Mouse (Mus musculus) liver, embryonic 13.5 days (tissue): ENCODE data around the gene Cog8. TPM values are rescaled to one million over a fixed set of nuclear protein-coding genes. Genes with fewer than 3 reads are reported as not detected.
A peak's percentile ranks its signal among the peaks of the same experiment; 100 is the strongest.
"Not testable (repeated sequence)": the region's sequence is repeated elsewhere in the genome, so short reads cannot be mapped to it uniquely, and the experiment has no call there.

Experiments used
- ATAC-seq: fragments of 200-750 bp; cut with Nextera tagmentation; 2 replicates; pipeline ENCODE4 v1.8.0; 2017; ENCODE audit warnings: low read depth, mild to moderate bottlenecking, moderate number of reproducible peaks, moderate library complexity
- DNase-seq: peaks from one replicate; pipeline ENCODE4 v3.0.0; 2022
- H3K27ac ChIP-seq: fragments of 300-500 bp; sonication (generic); 2 replicates; pipeline ENCODE4 v1.5.1; 2015; ENCODE audit warnings: moderate library complexity, mild to moderate bottlenecking, inconsistent platforms
- H3K27me3 ChIP-seq: fragments of 300-500 bp; sonication (generic); 2 replicates; pipeline ENCODE4 v1.6.1; 2015; ENCODE audit warnings: mild to moderate bottlenecking, inconsistent platforms
- H3K36me3 ChIP-seq: fragments of 300-500 bp; sonication (generic); 2 replicates; pipeline ENCODE4 v1.6.1; 2015; ENCODE audit warnings: mild to moderate bottlenecking, inconsistent platforms
- H3K4me1 ChIP-seq: fragments of 300-500 bp; sonication (generic); replicated peaks from 2 replicates; pipeline ENCODE4 v1.6.1; 2015; ENCODE audit warnings: inconsistent platforms
- H3K4me2 ChIP-seq: fragments of 300-500 bp; sonication (generic); 2 replicates; pipeline ENCODE4 v1.6.1; 2015; ENCODE audit warnings: inconsistent platforms, mild to moderate bottlenecking, moderate library complexity
- H3K4me3 ChIP-seq: fragments of 300-500 bp; sonication (generic); replicated peaks from 2 replicates; pipeline ENCODE4 v1.5.1; 2015; ENCODE audit warnings: mild to moderate bottlenecking, inconsistent platforms
- H3K9ac ChIP-seq: fragments of 300-500 bp; sonication (generic); 2 replicates; pipeline ENCODE4 v1.6.1; 2015; ENCODE audit warnings: mild to moderate bottlenecking, inconsistent platforms
- H3K9me3 ChIP-seq: fragments of 300-500 bp; sonication (generic); replicated peaks from 2 replicates; pipeline ENCODE4 v1.6.1; 2016; ENCODE audit warnings: inconsistent platforms
- WGBS: fragments of 180-500 bp; shearing (Covaris S2); methylation state at CpG from one replicate; pipeline ENCODE4 v1.1.7; 2015; ENCODE audit not compliant: insufficient replicate concordance; 5-methylcytosine and 5-hydroxymethylcytosine counted together
- microRNA-seq: library from miRNA; unstranded; fragments of <30 nt; microRNA quantifications from one replicate; pipeline ENCODE4, GENCODE M21; 2016
- polyA plus RNA-seq: library from polyadenylated mRNA; unstranded; fragments of >200 nt; fragmentation: Nextera tagmentation; extraction: Ambion mirVana; gene quantifications from 2 replicates; pipeline ENCODE4 v1.2.1, GENCODE M21; 2015

The Cog8 gene
- polyA plus RNA-seq, 1 experiment from 2014 or later = 21.4 TPM

- Histone ChIP-seq H3K27ac (no peak overlapping the region), H3K4me1 (peaks cover 6% of the 10 kb centered on the region; the same call in 1 of the 2 replicates), H3K36me3 (no peaks in the 10 kb centered on the region), H3K4me3 (no peak overlapping the region), H3K4me2 (no peak overlapping the region), H3K9ac (no peak overlapping the region), H3K9me3 (no peaks in the 10 kb centered on the region), H3K27me3 (no peaks in the 10 kb centered on the region)
- ATAC-seq (peak; percentile 26; the same call in 1 of the 2 replicates), DNase-seq (peak; percentile 57)
- 26% methylated on average over 5 of the region's 5 CpGs for WGBS
Observed at GRCm38 (mm10) chr8:107002532-107002931, 54.0 kb downstream of the Cog8 start.

GRCm38 (mm10) chr8:106999068-106999467 lies 57.4 kb downstream of the Cog8 start:
- H3K4me1 ChIP-seq = peaks cover 6% of the 10 kb centered on the region; the same call in 1 of the 2 replicates
- ATAC-seq = no peak

GRCm38 (mm10) chr8:106997416-106997815 lies 59.1 kb downstream of the Cog8 start:
- Histone ChIP-seq H3K9me3 (no peaks in the 10 kb centered on the region), H3K9ac (no peak overlapping the region), H3K27ac (no peak overlapping the region), H3K4me1 (peaks cover 6% of the 10 kb centered on the region; the same call in 1 of the 2 replicates), H3K36me3 (no peaks in the 10 kb centered on the region), H3K4me2 (no peak overlapping the region), H3K27me3 (no peaks in the 10 kb centered on the region), H3K4me3 (no peak overlapping the region)
- DNase-seq = no peak
- ATAC-seq = no peak
- WGBS = 60% methylated on average over 4 of the region's 4 CpGs

More at GRCm38 (mm10) chr8:106999068-106999467, 57.4 kb downstream of the Cog8 start:
- WGBS = 83% methylated on average over 1 of the region's 1 CpGs
- Histone ChIP-seq H3K27me3 (no peaks in the 10 kb centered on the region), H3K27ac (no peak overlapping the region), H3K36me3 (no peaks in the 10 kb centered on the region), H3K4me3 (no peak overlapping the region), H3K9ac (no peak overlapping the region), H3K9me3 (no peaks in the 10 kb centered on the region), H3K4me2 (no peak overlapping the region)
- DNase-seq = no peak

GRCm38 (mm10) chr8:106996339-106996738 lies 60.1 kb downstream of the Cog8 start:
- not testable (repeated sequence) for H3K9ac ChIP-seq, H3K4me3 ChIP-seq, H3K4me1 ChIP-seq, H3K27ac ChIP-seq, ATAC-seq, H3K27me3 ChIP-seq, H3K4me2 ChIP-seq, H3K9me3 ChIP-seq, H3K36me3 ChIP-seq, DNase-seq
- WGBS = 81% methylated on average over 4 of the region's 4 CpGs

Small RNA genes lying within 50 kb of the gene (microRNA-seq; reads per million reads assigned to microRNA genes)
- not detected for gene Mir7075

Other genes with a start within 250 kb of the Cog8 start
- gene Has3, start 186.4 kb downstream of the Cog8 start, polyA plus RNA-seq = 0.02 TPM in 1 of 2 replicates, not detected in the other
- 57.4 and 62.3 TPM in 2 replicates for gene Utp4, start 163.1 kb downstream of the Cog8 start, polyA plus RNA-seq
- 1.4 and 1.6 TPM in 2 replicates for gene Sntb2, start 120.9 kb downstream of the Cog8 start, polyA plus RNA-seq
- gene Vps4a, start 25.5 kb downstream of the Cog8 start, polyA plus RNA-seq = 26.8 and 29.5 TPM in 2 replicates
- gene Pdf, start 8.1 kb downstream of the Cog8 start, polyA plus RNA-seq = 26.1 and 26.4 TPM in 2 replicates
- gene Nip7, start 188 bp upstream of the Cog8 start, polyA plus RNA-seq = 72.5 TPM in 2 replicates
- gene Tmed6, start 9.0 kb upstream of the Cog8 start, polyA plus RNA-seq = 4.1 and 4.4 TPM in 2 replicates
- gene Terf2, start 39.9 kb upstream of the Cog8 start, polyA plus RNA-seq = 8.1 and 9.3 TPM in 2 replicates
- gene Cyb5b, start 94.0 kb upstream of the Cog8 start, polyA plus RNA-seq = 32.8 and 41.4 TPM in 2 replicates
- 1.5 TPM in 2 replicates for gene Nfat5, start 236.8 kb upstream of the Cog8 start, polyA plus RNA-seq